Mouse (Mus musculus): ENCODE measurements around the gene Nav2.

DNA sequence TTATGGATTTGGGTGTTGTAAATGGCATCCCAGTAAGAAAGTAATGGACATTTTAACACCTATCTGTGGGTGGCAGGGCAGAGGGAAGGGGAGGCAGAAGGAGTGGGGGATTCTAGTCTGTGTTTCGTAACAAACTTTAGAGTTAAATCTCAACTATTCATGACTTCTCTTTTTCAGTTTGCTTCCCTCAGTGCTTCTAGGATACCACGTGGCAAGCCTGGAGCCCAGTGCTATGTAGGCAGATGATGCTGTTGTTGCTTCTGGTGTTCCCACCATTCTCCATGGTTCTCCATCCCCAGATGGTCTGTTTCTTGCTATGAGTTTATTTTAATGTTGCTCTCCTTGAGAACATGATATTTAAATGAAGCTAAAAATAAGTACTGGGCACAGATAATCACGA is 92.3 kb downstream of the Nav2 start:
- TF ChIP-seq CEBPB (IDR thresholded peaks at IDR 0.05; ENCODE audit: insufficient read depth, poor library complexity, severe bottlenecking), result no peak
- TF ChIP-seq POLR2A (IDR thresholded peaks at IDR 0.05; ENCODE audit: insufficient read length, low read depth), result no peak
- no peak for TF ChIP-seq MYOD1 (IDR thresholded peaks at IDR 0.05; ENCODE audit: control insufficient read depth in 1 of 3, insufficient read length in 2 of 3, low read depth in 2 of 3)
- TF ChIP-seq TCF12 (IDR thresholded peaks at IDR 0.05; ENCODE audit: insufficient read depth, poor library complexity, severe bottlenecking), result no peak
- no peak for TF ChIP-seq USF1 (IDR thresholded peaks at IDR 0.05; ENCODE audit: low read depth)
- TF ChIP-seq E2F4 (IDR thresholded peaks at IDR 0.05; ENCODE audit: insufficient read depth), result no peak
